Mouse (Mus musculus) kidney, adult 2 months (tissue): ENCODE measurements around the gene Mcidas. TPM values are rescaled to one million over a fixed set of nuclear protein-coding genes. Genes with fewer than 3 reads are reported as not detected.

Experiments used
- DNase-seq: peaks from one replicate; pipeline ENCODE4 v3.0.0; 2021
- H3K27ac ChIP-seq: fragments of 200-500 bp; 2 replicates; pipeline ENCODE4 v1.5.1; 2012; ENCODE audit warnings: low read depth, low read length, control low read depth, inconsistent platforms; ENCODE audit not compliant: insufficient read depth
- H3K27me3 ChIP-seq: fragments of 200-500 bp; replicated peaks from 2 replicates; pipeline ENCODE4 v1.6.1; 2012; ENCODE audit warnings: mild to moderate bottlenecking, moderate library complexity, low read length, inconsistent platforms; ENCODE audit not compliant: control insufficient read depth, insufficient read depth
- H3K36me3 ChIP-seq: fragments of 200-500 bp; 2 replicates; pipeline ENCODE4 v1.6.1; 2012; ENCODE audit warnings: mild to moderate bottlenecking, moderate library complexity, low read length, inconsistent platforms; ENCODE audit not compliant: control insufficient read depth, insufficient read depth
- H3K4me1 ChIP-seq: fragments of 200-500 bp; 2 replicates; pipeline ENCODE4 v1.6.1; 2011; ENCODE audit warnings: low read length; ENCODE audit not compliant: control insufficient read depth, insufficient read depth
- H3K4me3 ChIP-seq: fragments of 200-500 bp; 2 replicates; pipeline ENCODE4 v1.5.1; 2011; ENCODE audit warnings: mild to moderate bottlenecking, low read depth, low read length, control low read depth; ENCODE audit not compliant: insufficient read depth
- CTCF ChIP-seq: fragments of 200-500 bp; conservative IDR thresholded peaks from 2 replicates; pipeline ENCODE4 v1.5.1; 2011; ENCODE audit warnings: low read depth, mild to moderate bottlenecking, control low read depth, low read length, moderate library complexity, mixed read lengths; ENCODE audit not compliant: insufficient read depth, insufficient read length
- POLR2A ChIP-seq: fragments of 200-500 bp; IDR thresholded peaks from one replicate; pipeline ENCODE4 v1.6.1; 2011; ENCODE audit warnings: low read depth, low read length, control low read depth
- WGBS: fragments of 180-500 bp; shearing (Covaris S2); methylation state at CpG from one replicate; pipeline ENCODE4 v1.1.7; 2018; 5-methylcytosine and 5-hydroxymethylcytosine counted together
- polyA plus RNA-seq: library from polyadenylated mRNA; depleted of rRNA; stranded (reverse); fragments of >200 nt; gene quantifications from 2 replicates; pipeline ENCODE4 v1.2.3, GENCODE M21; 2012

Gene Mcidas
- polyA plus RNA-seq, 1 experiment = not detected

DNA sequence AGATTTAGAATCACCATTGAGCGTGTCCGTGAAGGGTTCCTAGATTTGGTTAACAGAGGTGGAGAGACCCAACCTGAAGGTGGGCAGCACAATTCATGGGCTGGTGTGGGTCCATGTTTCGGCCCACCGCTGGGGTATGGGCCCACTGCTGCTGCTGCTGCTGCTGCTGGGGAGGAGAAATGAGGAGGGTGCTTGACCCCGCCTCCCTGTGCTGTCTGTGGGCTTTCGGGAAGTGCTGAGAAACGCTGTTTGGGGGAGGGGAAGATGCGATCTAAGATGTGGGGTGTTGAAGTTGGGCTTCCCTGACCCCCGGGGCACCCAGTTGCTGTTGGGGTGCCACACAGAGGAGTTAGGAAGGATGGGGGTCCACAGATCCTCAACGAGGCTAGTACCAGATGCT, 16.9 kb upstream of the Mcidas start:
- Histone ChIP-seq H3K27ac (no peak overlapping the region), H3K36me3 (no peaks in the 10 kb centered on the region), H3K27me3 (no peaks in the 10 kb centered on the region; the same call in 1 of the 2 replicates), H3K4me1 (no peaks in the 10 kb centered on the region), H3K4me3 (no peak overlapping the region)
- no peak for TF ChIP-seq CTCF
- DNase-seq = no peak
- 41% methylated on average over 10 of the region's 10 CpGs for WGBS

DNA sequence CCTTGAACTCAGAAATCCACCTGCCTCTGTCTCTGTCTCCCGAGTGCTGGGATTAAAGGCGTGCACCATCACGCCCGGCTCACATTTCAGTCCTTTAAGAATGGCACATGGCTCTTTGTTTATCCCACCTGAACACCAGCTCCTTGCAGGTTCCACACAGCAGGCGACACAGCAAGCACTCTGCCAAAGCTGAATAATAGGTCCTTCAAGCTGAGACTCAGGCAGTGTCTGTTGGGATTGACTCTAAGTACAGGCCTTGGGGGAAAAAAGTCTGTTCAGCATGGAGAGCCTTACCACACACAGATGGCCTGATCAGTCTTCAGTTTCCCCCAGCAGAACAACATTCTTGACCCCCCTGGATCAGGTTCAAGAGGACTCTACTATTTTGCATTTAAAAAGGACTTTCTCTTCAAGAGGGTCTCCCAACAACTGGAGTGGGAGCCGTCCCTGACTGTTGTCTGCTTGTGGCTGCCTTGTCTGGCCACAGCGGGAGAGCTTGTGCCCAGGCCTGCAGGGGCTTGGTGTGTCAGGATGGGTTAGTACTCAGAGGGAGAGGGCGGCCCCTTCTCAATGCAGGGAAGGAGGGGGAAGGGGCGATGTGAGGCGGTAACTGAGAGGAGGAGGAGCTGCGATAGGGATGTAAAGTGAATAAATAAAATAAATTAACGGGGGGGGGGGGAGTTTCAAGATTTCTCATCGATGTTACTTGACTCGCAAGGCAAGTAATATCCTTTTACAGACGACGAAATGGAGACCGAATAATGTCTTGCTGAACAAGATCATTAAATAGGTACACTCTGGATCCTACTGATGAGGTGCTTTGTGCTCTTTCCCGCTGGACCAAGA, 7.8 kb upstream of the Mcidas start:
- H3K4me3 ChIP-seq = no peak overlapping the region
- no peak for DNase-seq
- H3K4me1 ChIP-seq = 0 out of 2 replicates have a peak, but pooled peaks cover 3% of the 10 kb centered on the region
- 44% methylated on average over 18 of the region's 18 CpGs for WGBS
- H3K36me3 ChIP-seq = no peaks in the 10 kb centered on the region
- no peaks in the 10 kb centered on the region for H3K27me3 ChIP-seq
- no peak for TF ChIP-seq CTCF
- no peak for TF ChIP-seq POLR2A
- H3K27ac ChIP-seq = no peak overlapping the region

DNA sequence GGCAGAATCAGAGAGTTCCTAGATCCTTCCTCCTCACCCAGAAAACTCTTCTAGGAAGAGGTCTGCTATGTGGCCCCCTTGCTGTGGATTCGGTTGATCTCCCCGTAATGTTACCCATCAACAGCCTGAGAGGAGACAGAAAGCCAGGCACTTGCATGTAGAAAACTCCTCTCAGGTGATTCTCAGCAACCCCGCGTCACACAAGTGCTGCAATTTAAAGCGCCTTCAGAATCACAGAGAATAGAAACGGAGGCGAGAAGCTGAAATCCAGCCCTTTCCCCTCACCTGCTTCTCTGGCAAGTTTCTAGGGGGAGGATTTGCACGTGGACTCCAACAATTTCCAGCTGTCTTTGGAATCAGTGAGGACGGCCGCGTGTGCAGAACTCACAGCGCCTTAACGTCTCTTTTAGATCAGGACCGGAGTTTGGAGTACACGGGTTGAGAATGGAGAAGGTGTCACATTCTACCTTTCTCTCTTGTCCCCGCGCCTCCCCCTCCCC, 7.1 kb upstream of the Mcidas start:
- no peak for DNase-seq
- no peak overlapping the region for H3K4me3 ChIP-seq
- no peak for TF ChIP-seq POLR2A
- no peak for TF ChIP-seq CTCF
- no peaks in the 10 kb centered on the region for H3K27me3 ChIP-seq
- no peaks in the 10 kb centered on the region for H3K36me3 ChIP-seq
- no peak overlapping the region for H3K27ac ChIP-seq
- WGBS = 7% methylated on average over 17 of the region's 17 CpGs
- H3K4me1 ChIP-seq = 0 out of 2 replicates have a peak, but pooled peaks cover 3% of the 10 kb centered on the region

DNA sequence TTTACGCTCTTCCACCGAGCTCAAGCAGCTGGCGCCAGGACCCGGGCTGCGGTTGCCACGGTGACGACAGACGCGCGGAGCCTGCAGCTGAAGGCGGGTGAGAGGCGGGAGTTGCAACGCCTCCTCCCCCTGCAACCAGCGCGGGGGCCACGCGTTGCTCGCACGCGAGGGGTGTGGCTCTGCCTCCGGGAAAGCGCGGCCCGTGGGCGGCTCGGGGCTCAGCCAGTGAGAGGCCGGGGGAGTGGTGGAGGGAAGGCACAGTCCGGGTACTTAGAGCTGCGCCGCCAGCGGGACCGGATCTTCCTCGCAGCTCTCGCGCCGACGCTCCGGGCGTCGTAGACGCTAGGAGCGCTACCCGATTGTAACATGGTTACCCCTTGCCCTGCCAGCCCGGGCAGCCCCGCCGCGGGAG, 6.1 kb upstream of the Mcidas start, which contains the start of gene Ccno:
Ccno (plus strand) TSS at position 271 of the 412 bp plus-strand sequence.
- no peak for TF ChIP-seq CTCF
- TF ChIP-seq POLR2A = peak; percentile 80
- no peak within 1 kb of the TSS for H3K27ac ChIP-seq
- no peaks in the 10 kb centered on the region for H3K36me3 ChIP-seq
- WGBS = 1% methylated on average over 47 of the region's 47 CpGs
- DNase-seq = peak; percentile 98
- no peaks in the 10 kb centered on the region for H3K27me3 ChIP-seq
- 0 out of 2 replicates have a peak, but pooled peaks cover 3% of the 10 kb centered on the region for H3K4me1 ChIP-seq
- peak within 1 kb of the TSS; percentile 47 for H3K4me3 ChIP-seq

- Histone ChIP-seq H3K36me3 (no peaks in the 10 kb centered on the region), H3K4me1 (0 out of 2 replicates have a peak, but pooled peaks cover 3% of the 10 kb centered on the region), H3K27ac (no peak overlapping the region), H3K4me3 (peak overlapping the region; percentile 47), H3K27me3 (no peaks in the 10 kb centered on the region)
- TF ChIP-seq POLR2A (no peak), CTCF (no peak)
- WGBS = under 1% methylated on average over 39 of the region's 39 CpGs
- DNase-seq = no peak
These were observed 5.7 kb upstream of the Mcidas start for GRCm38 (mm10) chr13:112987991-112988390.

DNA sequence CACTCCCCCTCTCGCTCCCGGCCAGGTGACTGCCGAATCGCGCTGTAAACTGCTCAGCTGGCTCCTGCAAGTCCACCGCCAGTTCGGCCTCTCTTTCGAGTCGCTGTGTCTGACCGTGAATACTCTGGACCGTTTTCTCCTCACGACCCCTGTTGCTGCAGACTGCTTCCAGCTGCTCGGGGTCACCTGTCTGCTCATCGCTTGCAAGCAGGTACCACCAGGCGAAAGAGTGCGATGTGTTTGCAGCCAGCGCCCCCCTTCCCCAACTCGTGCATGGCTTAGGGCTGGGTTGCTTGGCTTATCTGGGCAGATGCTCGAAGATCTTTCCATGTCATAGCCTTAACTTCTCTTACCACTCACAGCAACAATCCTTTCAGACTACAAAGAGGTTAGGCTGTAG, 4.8 kb upstream of the Mcidas start:
- TF ChIP-seq POLR2A (no peak), CTCF (no peak)
- no peak overlapping the region for H3K4me3 ChIP-seq
- peaks cover 4% of the 10 kb centered on the region; the same call in 1 of the 2 replicates for H3K4me1 ChIP-seq
- H3K27me3 ChIP-seq = peaks cover 4% of the 10 kb centered on the region; the same call in 1 of the 2 replicates
- no peak overlapping the region for H3K27ac ChIP-seq
- 3% methylated on average over 19 of the region's 19 CpGs for WGBS
- H3K36me3 ChIP-seq = no peaks in the 10 kb centered on the region
- no peak for DNase-seq

DNA sequence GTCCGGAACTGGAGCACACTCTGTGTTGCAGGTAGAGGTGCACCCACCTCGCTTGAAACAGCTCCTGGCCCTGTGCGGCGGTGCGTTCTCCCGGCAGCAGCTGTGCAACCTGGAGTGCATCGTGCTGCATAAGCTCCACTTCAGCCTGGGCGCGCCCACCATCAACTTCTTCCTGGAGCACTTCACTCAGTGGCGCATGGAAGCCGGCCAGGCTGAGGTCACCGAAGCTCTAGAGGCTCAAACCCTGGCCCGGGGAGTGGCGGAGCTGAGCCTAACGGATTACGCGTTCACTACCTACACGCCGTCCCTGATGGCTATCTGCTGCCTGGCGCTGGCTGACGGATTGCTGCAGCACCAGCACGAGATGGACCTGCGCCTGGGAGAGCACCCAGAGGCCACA, 4.1 kb upstream of the Mcidas start:
- no peak for TF ChIP-seq CTCF
- no peak for TF ChIP-seq POLR2A
- Histone ChIP-seq H3K36me3 (no peaks in the 10 kb centered on the region), H3K4me3 (no peak overlapping the region), H3K4me1 (peaks cover 6% of the 10 kb centered on the region; the same call in 1 of the 2 replicates), H3K27ac (no peak overlapping the region), H3K27me3 (peaks cover 7% of the 10 kb centered on the region)
- DNase-seq = no peak
- WGBS = 4% methylated on average over 23 of the region's 23 CpGs
